Mouse (Mus musculus) layer of hippocampus, postnatal 25 days (tissue): ENCODE data around the gene Ttc34. TPM values are rescaled to one million over a fixed set of nuclear protein-coding genes. Genes with fewer than 3 reads are reported as not detected.

Source experiments
- DNase-seq, 2 experiments: peaks; one replicate each; pipeline ENCODE4 v3.0.0; 2022; ENCODE audit warnings: mixed read lengths in 2 of 2, low spot score in 1 of 2; ENCODE audit errors: extremely low spot score in 1 of 2
- total RNA-seq, 2 experiments: library from RNA; stranded (reverse); gene quantifications; 2 replicates each; pipeline ENCODE4 v1.2.3; 2021

The Ttc34 gene
- total RNA-seq = 1 to 10 TPM; 3.3 to 3.4 TPM

DNA sequence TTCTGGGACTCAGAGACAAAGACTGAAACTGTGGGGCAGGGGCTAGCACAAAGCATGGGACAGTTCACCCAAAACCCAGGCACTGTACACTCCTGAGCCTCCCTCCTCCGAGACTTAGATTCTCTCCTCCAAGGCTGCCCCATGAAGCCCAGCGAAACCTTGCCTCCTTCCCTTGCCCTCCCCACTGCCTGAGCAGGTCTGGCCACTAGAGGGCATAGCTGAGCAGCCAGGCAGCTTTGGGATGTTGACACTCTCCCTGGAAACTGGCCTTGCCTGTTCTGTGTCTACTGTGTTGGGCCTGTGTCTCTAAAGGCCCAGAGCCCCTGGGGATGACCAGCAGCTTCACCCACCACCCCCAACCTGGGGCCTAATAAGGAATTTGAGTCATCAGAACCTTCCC, at the start of gene Ttc34:
Ttc34 (plus strand) TSS at position 290 of the 400 bp plus-strand sequence.
- peak; percentile 42 to 77 for DNase-seq

DNA sequence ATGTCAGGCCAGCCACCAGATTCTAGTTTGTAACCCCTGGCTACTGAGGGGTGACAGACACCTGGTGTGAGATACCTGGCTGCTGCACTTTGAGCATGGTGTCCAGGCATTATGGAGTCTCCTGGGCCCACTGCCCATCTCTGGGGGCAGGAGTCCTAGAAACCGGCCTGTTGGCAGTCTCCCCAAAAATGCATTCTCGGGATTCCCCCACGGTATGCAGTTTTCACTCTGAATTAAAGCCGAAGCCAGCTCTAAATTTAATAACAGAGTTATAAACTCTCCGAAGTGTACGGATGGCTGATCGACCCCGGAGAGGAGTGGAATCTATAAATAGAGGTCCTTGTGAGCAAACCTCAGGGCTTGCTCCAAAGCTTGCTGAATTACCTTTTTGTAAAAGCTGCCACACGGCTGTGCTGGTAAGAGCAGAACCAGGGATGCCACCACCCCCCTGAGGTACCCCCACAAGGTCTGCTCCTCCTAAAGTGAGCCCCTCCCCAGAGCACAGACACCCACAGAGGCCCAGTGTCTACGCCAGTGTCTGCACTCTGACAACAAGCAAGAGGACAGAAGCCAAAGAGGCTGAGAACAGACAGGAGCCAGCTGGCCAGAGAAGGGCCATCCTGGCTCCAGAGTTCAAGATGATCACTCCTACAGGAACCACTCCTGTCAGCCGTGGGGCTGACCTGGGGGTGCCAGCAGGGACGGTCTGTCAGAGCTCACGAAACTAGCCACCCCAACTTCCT, 49.1 kb upstream of the Ttc34 start:
- no peak for DNase-seq

GRCm38 (mm10) chr4:154791894-154792293, 45.4 kb upstream of the Ttc34 start:
- DNase-seq = no peak

DNA sequence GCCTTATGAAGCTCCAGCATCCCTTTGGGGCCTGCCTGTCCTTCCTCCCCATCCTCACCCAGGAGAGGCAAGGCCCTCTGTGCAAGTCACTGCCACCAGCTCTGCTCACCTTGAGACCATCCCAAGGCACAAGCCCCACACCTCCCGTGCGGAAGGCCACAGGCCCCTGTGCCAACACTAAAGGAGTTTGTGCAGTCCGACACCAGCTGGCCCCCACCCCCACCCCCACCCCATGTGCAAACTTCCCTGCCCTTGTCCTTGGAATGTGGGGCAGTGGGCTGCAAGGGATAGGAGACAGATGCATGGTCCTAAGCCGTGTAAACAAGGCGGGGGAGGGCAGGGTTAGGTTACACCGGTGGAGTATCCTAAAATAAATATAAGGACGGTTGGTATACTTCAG, 43.8 kb upstream of the Ttc34 start:
- DNase-seq = no peak

GRCm38 (mm10) chr4:154797834-154798233, 39.4 kb upstream of the Ttc34 start:
- peak; percentile 16 to 67 for DNase-seq

DNA sequence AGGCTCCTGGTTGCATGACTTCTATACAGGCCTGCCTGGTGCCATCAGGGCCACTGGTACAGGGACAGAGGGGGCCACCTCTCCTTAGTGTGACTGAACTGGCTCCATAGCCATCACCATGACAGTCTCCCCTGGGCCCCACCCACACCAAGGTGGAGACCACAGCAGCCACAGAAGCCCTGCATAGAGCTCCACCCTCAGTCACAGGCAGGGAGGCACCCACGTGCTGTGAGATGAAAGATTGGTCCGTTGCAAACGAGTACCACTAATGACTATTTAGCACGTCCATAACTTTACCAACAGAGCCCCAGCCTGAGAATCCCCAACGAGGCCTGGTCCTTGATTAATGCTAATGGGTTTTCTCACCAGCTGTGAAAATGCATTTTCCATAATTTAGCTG, 36.7 kb upstream of the Ttc34 start:
- DNase-seq = no peak

DNA sequence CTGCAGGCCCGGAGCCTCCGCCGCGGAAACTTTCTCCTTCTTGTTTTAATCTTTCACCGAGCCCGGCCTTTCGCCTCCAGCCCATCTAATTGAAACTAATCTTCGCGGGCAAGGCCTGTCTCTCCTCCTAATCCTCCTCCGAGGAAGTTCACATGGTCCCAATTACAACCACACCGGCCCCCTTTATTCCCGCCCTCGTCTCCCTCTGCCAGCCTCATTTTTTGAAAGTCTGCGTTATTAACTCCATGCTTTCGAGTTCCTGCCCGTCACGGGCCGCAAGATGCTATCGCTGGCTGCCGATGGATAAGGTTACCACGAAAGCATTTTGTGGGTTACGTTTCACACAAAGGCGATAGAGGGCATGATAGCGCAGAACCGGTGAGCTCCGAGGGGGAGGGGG, 35.0 kb upstream of the Ttc34 start:
- DNase-seq = no peak

GRCm38 (mm10) chr4:154825662-154826061, 11.6 kb upstream of the Ttc34 start:
- DNase-seq = peak; percentile 47 to 60

GRCm38 (mm10) chr4:154826224-154826623, 11.0 kb upstream of the Ttc34 start:
- no peak for DNase-seq

DNA sequence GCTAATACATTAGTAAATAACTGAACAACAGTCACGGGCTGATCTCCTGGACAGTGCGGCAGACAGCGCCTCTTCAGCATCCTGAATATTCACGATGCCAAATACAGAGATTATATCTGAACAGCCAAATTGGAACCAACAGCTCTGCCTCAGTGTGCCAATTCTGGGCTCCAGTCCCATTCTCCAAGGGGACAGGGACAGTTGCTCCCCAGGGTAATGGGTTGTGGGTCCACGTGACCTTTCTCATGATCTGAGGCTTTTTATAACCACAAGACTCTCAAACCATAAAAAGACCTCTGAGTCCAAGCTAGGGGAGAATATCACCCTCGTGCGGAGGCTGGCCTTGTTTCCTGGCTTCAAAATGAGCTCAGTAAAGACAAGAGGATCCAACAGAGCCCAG, 10.1 kb upstream of the Ttc34 start:
- no peak for DNase-seq

DNA sequence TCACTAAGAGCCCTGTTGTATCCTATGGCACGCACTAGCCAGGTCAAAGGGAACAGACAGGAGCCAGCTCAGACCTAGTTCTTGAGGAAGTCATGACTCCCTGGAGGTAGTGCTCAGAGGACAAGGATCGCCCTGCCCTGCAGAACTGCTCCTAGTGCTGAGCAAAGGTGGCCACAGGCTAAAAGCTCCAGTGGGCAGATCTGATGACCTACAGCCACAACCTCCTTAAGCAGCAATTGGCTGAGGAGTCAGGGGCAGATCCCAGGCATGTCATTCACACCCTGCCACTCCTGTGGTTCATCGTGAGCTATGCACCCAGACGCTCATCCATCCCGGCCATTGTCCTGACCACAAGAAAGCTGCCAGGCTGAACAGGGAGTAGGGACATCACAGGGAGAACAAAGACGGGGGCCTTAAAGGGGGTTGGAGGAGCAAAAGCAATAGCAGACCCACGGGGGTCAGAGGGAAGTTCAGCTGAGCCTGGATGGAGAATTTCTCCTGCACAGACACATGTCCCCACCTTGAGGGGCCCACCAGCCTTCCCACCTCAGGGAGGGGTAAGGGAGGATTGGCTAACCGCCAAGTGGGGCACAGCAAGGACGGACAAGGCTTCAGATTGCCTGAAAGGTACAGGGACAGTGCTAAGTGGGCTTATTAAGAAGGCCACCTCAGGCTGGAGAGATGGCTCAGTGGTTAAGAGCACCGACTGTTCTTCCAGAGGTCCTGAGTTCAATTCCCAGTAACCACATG, 9.2 kb upstream of the Ttc34 start:
- DNase-seq = no peak

- no peak for DNase-seq
These were observed 5.2 kb upstream of the Ttc34 start for GRCm38 (mm10) chr4:154831915-154832573.

DNA sequence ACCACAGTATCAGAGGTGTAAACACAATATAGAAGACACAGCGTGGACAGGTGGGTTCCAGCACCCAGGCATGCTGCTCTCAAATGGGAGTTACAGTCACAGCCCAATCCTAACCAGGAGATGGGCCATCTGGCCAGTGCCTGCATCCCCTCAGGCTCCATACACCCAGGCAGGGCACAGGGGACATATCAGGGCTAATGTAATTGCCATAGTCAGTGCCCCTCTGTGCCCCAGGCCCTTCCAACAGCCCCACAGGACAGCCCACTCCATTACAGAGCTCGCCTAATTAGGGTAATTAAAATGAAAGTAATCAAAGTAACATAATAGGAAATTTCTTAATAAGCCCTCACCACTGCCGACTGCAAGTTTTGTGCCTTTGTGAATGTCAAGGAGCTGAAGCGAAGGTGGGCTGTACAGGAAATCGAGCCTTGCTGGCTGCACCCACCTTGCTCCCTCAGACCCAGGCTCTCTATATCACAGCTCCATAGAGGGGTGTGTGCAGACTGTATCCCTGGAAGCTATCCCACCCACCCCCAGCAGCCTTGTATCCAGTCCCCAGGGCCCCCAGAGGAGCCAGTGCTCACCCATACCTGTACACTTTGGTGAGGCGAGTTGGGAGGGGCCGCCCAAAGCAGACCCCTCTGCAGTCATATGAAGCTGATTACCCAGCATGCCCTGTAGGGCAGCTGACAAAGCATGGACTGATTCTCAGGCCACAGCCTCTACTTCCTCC, 910 bp upstream of the Ttc34 start:
- DNase-seq = no peak

DNA sequence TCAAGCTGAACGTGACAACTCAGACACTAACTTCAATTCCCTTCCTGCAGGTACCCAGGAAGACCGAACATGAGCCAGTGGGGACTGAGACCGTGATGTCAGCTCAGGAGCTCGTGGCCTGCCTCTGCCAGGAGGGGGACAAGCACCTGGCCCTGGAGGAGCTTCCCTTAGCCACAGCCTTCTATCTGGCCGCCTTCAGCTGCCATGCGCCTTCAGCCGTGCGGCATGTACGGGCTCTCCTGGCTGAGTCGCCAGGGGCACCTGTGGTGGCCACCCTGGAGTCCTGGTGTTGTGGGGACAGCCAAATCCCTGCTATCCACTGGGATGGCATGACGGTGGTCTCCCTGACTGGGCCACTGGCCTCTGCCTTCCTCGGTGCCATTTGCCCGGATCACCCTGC, 1.5 kb downstream of the Ttc34 start:
- DNase-seq = no peak

GRCm38 (mm10) chr4:154839406-154839805, 2.1 kb downstream of the Ttc34 start:
- DNase-seq = no peak

- no peak for DNase-seq
These were observed 15.4 kb downstream of the Ttc34 start for GRCm38 (mm10) chr4:154852696-154853095.

GRCm38 (mm10) chr4:154853881-154854280, 16.6 kb downstream of the Ttc34 start:
- DNase-seq = no peak

- no peak for DNase-seq
These were observed 17.6 kb downstream of the Ttc34 start for GRCm38 (mm10) chr4:154854676-154855345.

DNA sequence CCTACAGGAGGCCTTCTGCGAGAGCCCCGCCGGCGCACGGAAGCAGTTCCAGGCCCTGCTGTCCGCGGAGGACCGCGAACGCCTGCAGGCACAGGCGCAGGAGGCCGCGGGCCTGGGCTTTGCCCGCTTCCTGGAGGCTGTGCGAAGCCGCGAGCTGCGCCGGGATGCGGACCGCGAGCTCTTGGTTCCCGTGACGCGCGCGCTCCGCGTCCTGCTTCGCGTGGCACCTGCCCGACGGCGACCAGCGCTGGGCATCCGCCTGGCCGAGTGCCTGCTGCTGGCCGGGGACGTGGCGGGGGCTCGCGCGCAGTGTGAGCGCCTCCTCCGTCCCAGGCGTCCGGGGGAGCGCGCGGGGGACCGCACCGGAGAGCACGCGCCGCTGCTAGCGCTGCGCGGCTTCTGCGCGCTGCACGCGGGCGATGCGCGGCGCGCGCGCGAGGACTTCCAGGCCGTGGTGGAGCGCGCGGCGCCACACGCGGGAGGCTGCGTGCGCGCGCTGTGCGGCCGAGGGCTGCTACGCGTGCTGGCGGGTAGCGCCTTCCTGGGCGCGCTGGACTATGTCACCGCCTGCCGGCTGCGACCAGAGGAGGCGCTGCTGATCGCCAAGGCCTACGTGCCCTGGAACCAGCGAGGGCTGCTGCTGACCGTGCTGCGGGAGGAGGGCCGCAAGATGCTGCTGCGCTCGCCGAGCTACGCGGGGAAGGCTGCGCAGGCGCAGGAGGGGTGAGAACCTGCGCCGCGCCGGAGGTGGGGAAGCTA, 18.6 kb downstream of the Ttc34 start:
- peak; percentile 75 to 87 for DNase-seq

DNA sequence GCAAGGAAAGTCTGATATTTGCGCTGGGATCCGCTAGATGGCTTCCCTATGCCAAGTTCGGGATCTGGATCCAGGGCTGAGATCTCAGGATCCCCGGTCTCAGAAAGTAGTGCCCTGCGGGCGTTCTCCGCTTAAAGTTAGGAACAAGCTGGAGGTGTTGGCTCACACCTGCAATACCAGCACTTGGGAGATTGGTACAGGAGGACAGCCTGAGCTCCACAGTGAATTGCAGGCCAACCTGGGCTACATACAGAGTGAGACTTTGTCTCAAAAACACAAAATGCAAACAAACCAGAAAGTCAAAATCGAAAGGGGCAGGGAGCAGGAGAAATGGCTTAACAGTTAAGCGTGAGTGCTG, 19.2 kb downstream of the Ttc34 start:
- no peak for DNase-seq
